Mouse (Mus musculus): ENCODE data around the gene Vamp5. TPM values are rescaled to one million over a fixed set of nuclear protein-coding genes. Genes with fewer than 3 reads are reported as not detected.

Vamp5 gene
- polyA plus RNA-seq, 1 experiment from 2014 or later: 22.2 TPM

GRCm38 (mm10) chr6:72396837-72397251 lies 16.6 kb upstream of the Vamp5 start:
- no peak overlapping the region for H3K4me3 ChIP-seq (ENCODE audit: low read depth, low read length)
- no peak overlapping the region for H3K4me2 ChIP-seq (replicated peaks; ENCODE audit: low read depth)
- H3K27me3 ChIP-seq (ENCODE audit: control insufficient read depth, insufficient read depth, low read length): no peaks in the 10 kb centered on the region
- 67% methylated on average over 10 of the region's 10 CpGs for WGBS
- no peak overlapping the region for H3K9ac ChIP-seq (ENCODE audit: low read length)
- H3K4me1 ChIP-seq (replicated peaks; ENCODE audit: control insufficient read depth, insufficient read depth): no peaks in the 10 kb centered on the region
- H3K36me3 ChIP-seq (ENCODE audit: control insufficient read depth, insufficient read depth, low read length): no peaks in the 10 kb centered on the region
- TF ChIP-seq EP300 (optimal IDR thresholded peaks at IDR 0.05) (no peak), CTCF (IDR thresholded peaks at IDR 0.05; ENCODE audit: low read depth) (no peak)
- no peaks in the 10 kb centered on the region for H3K9me3 ChIP-seq (ENCODE audit: control insufficient read depth, low read length)
- no peak for DNase-seq (ENCODE audit: low spot score)
- no peak overlapping the region for H3K27ac ChIP-seq (replicated peaks)
- ATAC-seq (ENCODE audit: low FRiP score, low TSS enrichment): no peak

GRCm38 (mm10) chr6:72392341-72392740 lies 12.1 kb upstream of the Vamp5 start:
- H3K4me3 ChIP-seq (ENCODE audit: low read depth, low read length): no peak overlapping the region
- H3K27me3 ChIP-seq (ENCODE audit: control insufficient read depth, insufficient read depth, low read length): no peaks in the 10 kb centered on the region
- no peak overlapping the region for H3K27ac ChIP-seq (replicated peaks)
- no peaks in the 10 kb centered on the region for H3K9me3 ChIP-seq (ENCODE audit: control insufficient read depth, low read length)
- 92% methylated on average over 5 of the region's 5 CpGs for WGBS
- peaks cover 9% of the 10 kb centered on the region; the same call in 1 of the 2 replicates for H3K4me1 ChIP-seq (replicated peaks; ENCODE audit: control insufficient read depth, insufficient read depth)
- H3K4me2 ChIP-seq (replicated peaks; ENCODE audit: low read depth): no peak overlapping the region
- DNase-seq (ENCODE audit: low spot score): no peak
- TF ChIP-seq CTCF (IDR thresholded peaks at IDR 0.05; ENCODE audit: low read depth): peak; percentile 16; the same call in 1 of the 2 replicates
- TF ChIP-seq EP300 (optimal IDR thresholded peaks at IDR 0.05): no peak
- no peak overlapping the region for H3K9ac ChIP-seq (ENCODE audit: low read length)
- no peaks in the 10 kb centered on the region for H3K36me3 ChIP-seq (ENCODE audit: control insufficient read depth, insufficient read depth, low read length)
- ATAC-seq (ENCODE audit: low FRiP score, low TSS enrichment): no peak

- peak overlapping the region; percentile 69 for H3K4me2 ChIP-seq (replicated peaks; ENCODE audit: low read depth)
- H3K27ac ChIP-seq (replicated peaks): peak overlapping the region; percentile 99
- H3K9me3 ChIP-seq (ENCODE audit: control insufficient read depth, low read length): no peaks in the 10 kb centered on the region
- H3K4me3 ChIP-seq (ENCODE audit: low read depth, low read length): peak overlapping the region; percentile 63
- 12% methylated on average over 12 of the region's 12 CpGs for WGBS
- TF ChIP-seq CTCF (IDR thresholded peaks at IDR 0.05; ENCODE audit: low read depth): no peak; the same call in none of the 2 replicates
- no peak for TF ChIP-seq EP300 (optimal IDR thresholded peaks at IDR 0.05)
- ATAC-seq (ENCODE audit: low FRiP score, low TSS enrichment): peak; percentile 54
- 0 out of 2 replicates have a peak, but pooled peaks cover 2% of the 10 kb centered on the region for H3K36me3 ChIP-seq (ENCODE audit: control insufficient read depth, insufficient read depth, low read length)
- H3K4me1 ChIP-seq (replicated peaks; ENCODE audit: control insufficient read depth, insufficient read depth): peaks cover 9% of the 10 kb centered on the region; the same call in 1 of the 2 replicates
- H3K9ac ChIP-seq (ENCODE audit: low read length): peak overlapping the region; percentile 80
- H3K27me3 ChIP-seq (ENCODE audit: control insufficient read depth, insufficient read depth, low read length): no peaks in the 10 kb centered on the region
- peak; percentile 49 for DNase-seq (ENCODE audit: low spot score)
Measured at GRCm38 (mm10) chr6:72390795-72391521, 10.7 kb upstream of the Vamp5 start.

GRCm38 (mm10) chr6:72389941-72390771 lies 9.9 kb upstream of the Vamp5 start, which contains the start of gene Vamp8:
Gene Vamp8, minus strand, starts transcription at chr6:72390703.
- peak; percentile 91 for ATAC-seq (ENCODE audit: low FRiP score, low TSS enrichment)
- under 1% methylated on average over 26 of the region's 33 CpGs for WGBS
- Histone ChIP-seq H3K27me3 (ENCODE audit: control insufficient read depth, insufficient read depth, low read length) (no peaks in the 10 kb centered on the region), H3K9me3 (ENCODE audit: control insufficient read depth, low read length) (no peaks in the 10 kb centered on the region), H3K4me3 (ENCODE audit: low read depth, low read length) (peak within 1 kb of the TSS; percentile 63), H3K4me2 (replicated peaks; ENCODE audit: low read depth) (peak within 1 kb of the TSS; percentile 69), H3K4me1 (replicated peaks; ENCODE audit: control insufficient read depth, insufficient read depth) (peaks cover 9% of the 10 kb centered on the region; the same call in 1 of the 2 replicates), H3K27ac (replicated peaks) (peak within 1 kb of the TSS; percentile 99), H3K9ac (ENCODE audit: low read length) (peak within 1 kb of the TSS; percentile 80), H3K36me3 (ENCODE audit: control insufficient read depth, insufficient read depth, low read length) (peaks cover 4% of the 10 kb centered on the region; the same call in 1 of the 2 replicates)
- TF ChIP-seq EP300 (optimal IDR thresholded peaks at IDR 0.05) (no peak), CTCF (IDR thresholded peaks at IDR 0.05; ENCODE audit: low read depth) (peak; percentile 65)
- peak; percentile 91 for DNase-seq (ENCODE audit: low spot score)

GRCm38 (mm10) chr6:72389471-72389940 lies 9.2 kb upstream of the Vamp5 start:
- ATAC-seq (ENCODE audit: low FRiP score, low TSS enrichment) (peak; percentile 64), DNase-seq (ENCODE audit: low spot score) (peak; percentile 66)
- peak overlapping the region; percentile 80 for H3K9ac ChIP-seq (ENCODE audit: low read length)
- H3K27ac ChIP-seq (replicated peaks): peak overlapping the region; percentile 99
- WGBS: 4% methylated on average over 13 of the region's 13 CpGs
- peak overlapping the region; percentile 63 for H3K4me3 ChIP-seq (ENCODE audit: low read depth, low read length)
- H3K4me1 ChIP-seq (replicated peaks; ENCODE audit: control insufficient read depth, insufficient read depth): peaks cover 9% of the 10 kb centered on the region; the same call in 1 of the 2 replicates
- H3K4me2 ChIP-seq (replicated peaks; ENCODE audit: low read depth): peak overlapping the region; percentile 69
- no peaks in the 10 kb centered on the region for H3K9me3 ChIP-seq (ENCODE audit: control insufficient read depth, low read length)
- H3K27me3 ChIP-seq (ENCODE audit: control insufficient read depth, insufficient read depth, low read length): no peaks in the 10 kb centered on the region
- H3K36me3 ChIP-seq (ENCODE audit: control insufficient read depth, insufficient read depth, low read length): peaks cover 6% of the 10 kb centered on the region; the same call in 1 of the 2 replicates
- TF ChIP-seq CTCF (IDR thresholded peaks at IDR 0.05; ENCODE audit: low read depth) (no peak), EP300 (optimal IDR thresholded peaks at IDR 0.05) (no peak)
